Mouse (Mus musculus) hindbrain, embryonic 10.5 days (tissue): ENCODE measurements around the gene Camkmt. TPM values are rescaled to one million over a fixed set of nuclear protein-coding genes. Genes with fewer than 3 reads are reported as not detected.

Experiments
- DNase-seq: peaks from one replicate; pipeline ENCODE4 v3.0.0-alpha.2; 2017; ENCODE audit warnings: low spot score
- H3K27ac ChIP-seq: fragments of 300-500 bp; sonication (generic); 2 replicates; pipeline ENCODE4 v1.5.1; 2016; ENCODE audit warnings: mild to moderate bottlenecking, moderate library complexity
- H3K27me3 ChIP-seq: fragments of 300-500 bp; sonication (generic); 2 replicates; pipeline ENCODE4 v1.6.1; 2016; ENCODE audit warnings: mild to moderate bottlenecking; ENCODE audit not compliant: poor library complexity, insufficient read depth, severe bottlenecking
- H3K36me3 ChIP-seq: fragments of 300-500 bp; sonication (generic); 2 replicates; pipeline ENCODE4 v1.6.1; 2016; ENCODE audit warnings: mild to moderate bottlenecking, moderate library complexity
- H3K4me1 ChIP-seq: fragments of 300-500 bp; sonication (generic); replicated peaks from 2 replicates; pipeline ENCODE4 v1.6.1; 2016; ENCODE audit warnings: mild to moderate bottlenecking
- H3K4me3 ChIP-seq: fragments of 300-500 bp; sonication (generic); 2 replicates; pipeline ENCODE4 v1.5.1; 2016; ENCODE audit warnings: mild to moderate bottlenecking, moderate library complexity
- H3K9me3 ChIP-seq: fragments of 300-500 bp; sonication (generic); 2 replicates; pipeline ENCODE4 v1.6.1; 2016; ENCODE audit warnings: mild to moderate bottlenecking, moderate library complexity
- WGBS: fragments of 180-500 bp; shearing (Covaris S2); methylation state at CpG from one replicate; pipeline ENCODE4 v1.1.7; 2016; 5-methylcytosine and 5-hydroxymethylcytosine counted together
- polyA plus RNA-seq: library from polyadenylated mRNA; unstranded; fragments of >200 nt; fragmentation: Nextera tagmentation; extraction: Ambion mirVana; gene quantifications from 2 replicates; pipeline ENCODE4 v1.2.1, GENCODE M21; 2016

Camkmt gene
- polyA plus RNA-seq, 1 experiment from 2014 or later: 14.1 TPM

DNA sequence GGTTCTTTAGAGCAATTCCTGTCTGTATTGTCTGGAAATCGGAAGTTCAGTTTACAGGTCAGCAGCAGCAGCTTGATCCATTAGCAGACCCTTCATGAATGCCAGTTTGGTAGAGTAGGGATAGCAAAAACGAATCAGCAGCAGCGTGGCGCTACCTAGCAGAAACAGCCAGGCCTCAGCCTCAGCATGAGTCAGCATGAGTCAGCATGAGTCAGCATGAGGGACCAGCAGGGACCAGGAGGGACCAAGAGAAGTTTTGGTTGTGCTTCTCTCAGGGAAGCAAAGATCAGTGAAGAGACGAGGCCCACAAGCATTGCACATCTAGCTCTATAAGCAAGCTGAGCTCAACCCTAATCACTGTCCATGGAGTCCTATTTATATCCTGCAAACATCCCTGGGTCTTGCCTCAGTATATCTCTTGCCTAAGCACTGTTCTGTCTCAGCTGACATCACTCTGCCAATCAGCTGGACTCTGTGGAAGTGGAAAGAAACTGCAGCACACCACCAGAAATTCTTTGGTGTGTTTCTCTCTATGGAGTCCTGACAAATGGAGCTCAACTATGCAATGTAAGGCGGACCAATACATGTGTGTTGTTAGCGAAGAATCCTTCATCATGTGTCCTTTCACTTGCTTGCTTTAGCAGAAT lies 8.4 kb downstream of the Camkmt start:
- no peak overlapping the region for H3K4me3 ChIP-seq
- peaks cover 16% of the 10 kb centered on the region; the same call in 1 of the 2 replicates for H3K9me3 ChIP-seq
- H3K27ac ChIP-seq: no peak overlapping the region
- H3K27me3 ChIP-seq: peaks cover 7% of the 10 kb centered on the region; the same call in 1 of the 2 replicates
- peaks cover 9% of the 10 kb centered on the region for H3K4me1 ChIP-seq
- 91% methylated on average over 7 of the region's 7 CpGs for WGBS
- peaks cover 40% of the 10 kb centered on the region for H3K36me3 ChIP-seq
- no peak for DNase-seq

DNA sequence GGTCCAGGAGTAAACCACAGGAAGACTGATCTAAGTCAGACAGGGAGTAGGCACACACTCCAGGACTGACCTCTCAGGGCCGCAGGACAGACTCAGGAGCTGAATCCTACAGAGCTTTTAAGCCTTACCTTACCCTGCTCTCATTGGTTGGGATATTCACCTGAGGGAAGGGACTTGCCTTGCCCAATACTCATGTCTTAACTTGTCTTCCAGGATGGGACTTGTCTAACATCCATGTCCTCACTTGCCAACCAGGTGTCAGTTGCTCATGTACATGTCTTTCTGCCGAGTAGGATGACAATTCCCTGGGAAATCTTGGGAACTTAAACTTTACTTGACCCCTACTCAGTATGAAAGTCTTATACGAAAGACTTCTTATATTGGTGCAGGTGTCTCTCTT lies 9.9 kb downstream of the Camkmt start:
- no peak overlapping the region for H3K4me3 ChIP-seq
- no peak for DNase-seq
- peaks cover 9% of the 10 kb centered on the region for H3K4me1 ChIP-seq
- H3K27me3 ChIP-seq: peaks cover 7% of the 10 kb centered on the region; the same call in 1 of the 2 replicates
- H3K36me3 ChIP-seq: peaks cover 40% of the 10 kb centered on the region
- H3K9me3 ChIP-seq: peaks cover 16% of the 10 kb centered on the region; the same call in 1 of the 2 replicates
- 93% methylated on average over 3 of the region's 3 CpGs for WGBS
- H3K27ac ChIP-seq: no peak overlapping the region

DNA sequence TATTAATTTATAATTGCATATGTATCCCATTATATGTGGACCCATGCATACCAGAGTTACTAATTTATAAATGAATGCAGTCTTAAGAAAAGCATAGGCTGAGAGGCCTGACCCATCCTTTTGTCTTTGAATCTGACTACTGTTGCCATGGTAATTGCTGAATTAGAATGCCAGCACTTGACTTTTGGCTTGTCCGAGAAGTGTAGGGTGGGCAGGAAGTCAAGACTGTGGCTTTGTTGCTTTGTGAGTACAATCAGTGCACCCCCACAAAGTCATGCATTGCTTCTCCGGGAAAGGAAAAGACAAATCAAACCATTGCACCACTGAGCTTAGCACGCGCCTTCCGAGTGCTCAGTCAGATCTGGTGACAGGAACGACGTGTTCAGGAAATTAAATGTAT lies 11.4 kb downstream of the Camkmt start:
- peaks cover 9% of the 10 kb centered on the region for H3K4me1 ChIP-seq
- DNase-seq: peak; percentile 42
- peaks cover 7% of the 10 kb centered on the region; the same call in 1 of the 2 replicates for H3K27me3 ChIP-seq
- WGBS: 53% methylated on average over 7 of the region's 7 CpGs
- no peak overlapping the region for H3K4me3 ChIP-seq
- peaks cover 16% of the 10 kb centered on the region; the same call in 1 of the 2 replicates for H3K9me3 ChIP-seq
- peaks cover 37% of the 10 kb centered on the region for H3K36me3 ChIP-seq
- no peak overlapping the region for H3K27ac ChIP-seq

DNA sequence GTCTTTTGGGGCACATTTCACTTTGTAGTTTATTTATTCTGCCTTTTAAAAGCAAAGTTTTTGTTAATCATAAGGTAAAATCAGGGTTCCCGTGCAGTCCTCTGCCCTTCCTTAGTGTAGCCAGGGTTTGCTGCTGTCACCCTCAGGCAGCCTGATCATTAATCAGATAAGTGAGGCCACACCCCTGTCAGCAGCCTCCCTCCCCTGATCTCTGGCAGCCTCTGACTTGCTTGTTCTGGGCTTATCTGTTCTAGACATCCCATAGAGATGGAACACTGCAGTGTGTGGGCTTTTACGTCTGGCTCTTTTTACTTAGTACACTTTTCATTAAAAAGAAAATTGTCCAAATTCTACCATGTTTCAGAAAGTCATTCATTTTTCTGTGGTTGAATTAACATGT lies 13.0 kb downstream of the Camkmt start:
- H3K4me3 ChIP-seq: no peak overlapping the region
- peaks cover 11% of the 10 kb centered on the region; the same call in 1 of the 2 replicates for H3K9me3 ChIP-seq
- H3K27me3 ChIP-seq: peaks cover 7% of the 10 kb centered on the region; the same call in 1 of the 2 replicates
- no peak for DNase-seq
- H3K4me1 ChIP-seq: peaks cover 9% of the 10 kb centered on the region
- no peak overlapping the region for H3K27ac ChIP-seq
- WGBS: 62% methylated on average over 2 of the region's 2 CpGs
- peaks cover 22% of the 10 kb centered on the region for H3K36me3 ChIP-seq

DNA sequence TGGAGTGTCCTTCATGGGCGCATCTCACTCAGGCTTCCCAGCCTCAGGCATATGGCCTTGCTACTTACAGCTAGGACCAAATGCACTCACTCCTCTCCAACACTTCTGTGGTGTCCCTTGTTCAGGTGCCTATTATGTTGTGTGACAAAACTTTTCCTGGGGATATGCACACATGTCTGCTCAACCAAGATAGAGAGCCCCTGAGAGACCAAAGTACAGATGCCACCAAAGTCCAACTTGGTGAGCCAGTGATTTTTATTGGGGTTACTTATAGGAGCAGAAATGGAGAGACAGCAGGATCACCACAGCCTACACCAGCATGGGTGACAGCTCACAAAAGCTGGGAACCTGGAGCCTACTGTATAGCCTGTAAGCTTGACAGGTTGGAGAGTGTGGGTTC lies 20.3 kb downstream of the Camkmt start:
- Histone ChIP-seq H3K9me3 (no peaks in the 10 kb centered on the region), H3K4me3 (no peak overlapping the region), H3K36me3 (no peaks in the 10 kb centered on the region), H3K4me1 (no peaks in the 10 kb centered on the region), H3K27ac (no peak overlapping the region), H3K27me3 (no peaks in the 10 kb centered on the region)
- WGBS: 94% methylated on average over 1 of the region's 1 CpGs
- DNase-seq: no peak

DNA sequence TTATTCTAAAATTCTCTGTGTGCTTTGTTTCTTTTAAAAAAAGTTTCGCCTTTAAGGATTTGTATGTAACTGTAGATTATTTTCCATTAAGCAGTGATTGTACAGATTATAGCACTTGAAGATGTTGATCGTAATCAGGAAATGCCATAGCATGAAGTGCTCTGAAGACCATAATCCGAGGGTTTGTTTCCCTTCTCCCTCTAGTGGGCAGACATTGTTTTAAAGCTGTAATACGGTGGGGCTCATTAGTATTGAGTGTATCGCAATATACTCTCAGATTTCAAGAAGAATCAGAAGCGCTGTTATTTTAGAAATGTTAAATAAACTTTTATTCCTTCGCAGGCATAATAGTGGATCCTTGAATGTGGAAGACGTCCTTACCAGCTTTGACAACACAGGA lies 23.1 kb downstream of the Camkmt start:
- Histone ChIP-seq H3K36me3 (no peaks in the 10 kb centered on the region), H3K4me1 (0 out of 2 replicates have a peak, but pooled peaks cover 2% of the 10 kb centered on the region), H3K9me3 (no peaks in the 10 kb centered on the region), H3K27me3 (no peaks in the 10 kb centered on the region), H3K4me3 (no peak overlapping the region), H3K27ac (no peak overlapping the region)
- DNase-seq: no peak
- WGBS: 86% methylated on average over 8 of the region's 8 CpGs

DNA sequence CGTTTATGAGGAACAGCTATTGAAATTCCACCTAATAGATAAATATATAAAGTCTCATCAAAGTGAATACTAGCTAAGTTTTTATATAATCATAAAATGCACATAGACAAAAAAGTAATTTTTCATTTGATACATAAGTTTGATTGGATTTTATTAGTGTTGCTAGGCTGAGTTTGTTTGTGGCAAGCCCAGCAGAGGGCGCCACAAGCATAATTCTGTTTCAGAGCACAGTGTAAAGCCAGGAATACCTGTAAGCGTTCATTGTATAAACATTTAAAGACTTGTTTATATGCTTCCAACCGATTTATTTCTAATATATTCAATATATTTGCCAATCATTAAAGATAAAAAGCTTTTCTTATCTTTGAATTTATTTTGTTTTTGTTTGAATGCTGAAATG lies 26.3 kb downstream of the Camkmt start:
- H3K4me3 ChIP-seq: no peak overlapping the region
- WGBS: 35% methylated on average over 4 of the region's 4 CpGs
- peaks cover 5% of the 10 kb centered on the region; the same call in 1 of the 2 replicates for H3K4me1 ChIP-seq
- H3K36me3 ChIP-seq: no peaks in the 10 kb centered on the region
- H3K9me3 ChIP-seq: no peaks in the 10 kb centered on the region
- H3K27me3 ChIP-seq: no peaks in the 10 kb centered on the region
- peak; percentile 34 for DNase-seq
- H3K27ac ChIP-seq: no peak overlapping the region

DNA sequence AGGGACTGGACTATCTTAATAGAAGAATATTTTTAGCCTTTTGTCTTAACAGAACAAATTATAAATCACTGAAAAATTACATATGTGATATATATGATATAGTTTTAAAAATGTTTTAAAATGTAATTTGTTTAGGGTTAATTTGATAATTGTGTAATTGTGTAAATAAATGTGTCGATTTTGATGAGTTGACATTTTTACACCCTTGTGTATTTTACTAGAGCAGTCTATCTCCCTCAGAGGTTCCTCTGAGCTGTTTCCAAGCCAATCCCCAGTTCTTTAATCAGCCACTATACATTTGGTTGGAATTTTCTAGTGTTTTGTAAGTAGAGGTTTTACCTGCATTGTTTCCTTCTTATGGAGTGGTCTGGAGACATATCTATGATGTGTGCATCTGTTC lies 48.0 kb downstream of the Camkmt start:
- Histone ChIP-seq H3K4me3 (no peak overlapping the region), H3K36me3 (no peaks in the 10 kb centered on the region), H3K27me3 (no peaks in the 10 kb centered on the region), H3K27ac (no peak overlapping the region), H3K9me3 (no peaks in the 10 kb centered on the region), H3K4me1 (peaks cover 10% of the 10 kb centered on the region)
- DNase-seq: no peak
- 92% methylated on average over 1 of the region's 1 CpGs for WGBS

DNA sequence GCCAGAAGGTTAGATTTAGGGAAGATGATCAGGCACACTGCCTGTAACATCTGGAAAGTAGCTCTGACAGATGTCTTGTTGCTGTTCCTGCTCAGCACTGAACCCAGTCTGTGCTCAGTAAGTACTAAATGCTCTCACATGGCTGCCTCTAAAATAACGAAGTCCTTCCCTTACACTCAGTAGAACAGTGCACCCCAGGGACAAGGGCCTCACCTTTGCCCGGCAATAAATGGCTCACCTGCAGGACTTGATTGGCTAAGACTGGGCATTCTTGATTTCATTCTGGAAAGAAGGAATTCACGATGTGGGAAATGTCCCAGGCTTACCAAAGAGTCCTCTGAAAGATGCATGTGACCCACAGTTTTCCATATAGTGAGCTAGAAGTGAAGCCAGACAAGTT lies 51.3 kb downstream of the Camkmt start:
- Histone ChIP-seq H3K4me3 (no peak overlapping the region), H3K4me1 (peaks cover 10% of the 10 kb centered on the region), H3K27me3 (no peaks in the 10 kb centered on the region), H3K27ac (no peak overlapping the region), H3K36me3 (no peaks in the 10 kb centered on the region), H3K9me3 (no peaks in the 10 kb centered on the region)
- WGBS: 81% methylated on average over 3 of the region's 3 CpGs
- no peak for DNase-seq

DNA sequence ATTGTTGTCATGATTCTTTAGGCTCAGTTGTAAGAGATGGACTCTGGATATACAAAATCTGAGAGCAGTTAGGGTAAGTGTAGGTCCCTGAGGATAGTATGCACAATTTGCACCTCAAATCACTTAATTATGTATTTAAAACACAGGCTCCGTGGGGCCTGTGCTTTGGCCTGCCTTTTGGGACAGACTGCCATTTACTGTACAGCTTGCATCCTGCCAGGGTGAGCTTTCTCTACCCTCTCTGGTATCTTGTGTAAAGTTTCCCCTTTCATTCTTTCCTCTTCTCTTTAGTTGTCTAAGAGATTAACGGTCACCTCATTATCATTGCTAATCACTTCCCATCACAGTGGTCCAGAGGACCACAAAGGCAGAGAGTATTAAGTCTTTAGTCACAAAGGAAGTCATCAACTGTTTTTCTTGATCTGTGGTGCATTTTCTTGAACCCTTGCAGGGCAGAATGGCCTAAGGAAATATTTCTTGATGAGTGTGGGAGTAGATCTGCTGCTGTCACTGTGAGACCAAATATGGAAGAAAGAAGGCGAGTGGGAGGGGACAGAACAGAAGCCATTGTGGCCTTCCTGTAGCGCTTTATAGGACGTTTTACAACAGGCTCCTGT lies 52.3 kb downstream of the Camkmt start:
- 44% methylated on average over 5 of the region's 5 CpGs for WGBS
- Histone ChIP-seq H3K4me1 (peaks cover 10% of the 10 kb centered on the region), H3K27me3 (no peaks in the 10 kb centered on the region), H3K27ac (peak overlapping the region; percentile 4; the same call in 1 of the 2 replicates), H3K4me3 (no peak overlapping the region), H3K9me3 (no peaks in the 10 kb centered on the region), H3K36me3 (no peaks in the 10 kb centered on the region)
- no peak for DNase-seq

DNA sequence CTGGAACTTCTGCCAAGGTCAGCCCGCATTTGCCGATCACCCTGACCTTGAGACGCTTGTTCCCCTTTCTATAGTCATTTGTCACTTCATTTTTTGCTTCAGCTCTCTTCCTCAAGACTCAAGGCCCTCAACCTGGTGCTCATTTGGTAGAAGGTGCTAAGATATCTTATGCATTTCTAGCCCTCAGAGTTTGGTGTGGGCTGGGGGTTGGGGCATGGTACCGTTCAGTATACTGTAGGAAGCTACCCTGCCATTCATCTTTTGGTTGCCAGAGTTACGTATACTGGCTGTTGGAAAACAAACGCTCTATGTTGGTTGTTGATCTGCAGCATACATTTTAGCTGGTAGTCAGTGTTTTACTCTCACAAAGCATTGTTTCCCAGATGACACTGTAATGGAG lies 53.8 kb downstream of the Camkmt start:
- Histone ChIP-seq H3K27ac (no peak overlapping the region), H3K4me3 (no peak overlapping the region), H3K36me3 (no peaks in the 10 kb centered on the region), H3K9me3 (no peaks in the 10 kb centered on the region), H3K27me3 (no peaks in the 10 kb centered on the region), H3K4me1 (peaks cover 10% of the 10 kb centered on the region)
- no peak for DNase-seq
- 95% methylated on average over 6 of the region's 6 CpGs for WGBS

DNA sequence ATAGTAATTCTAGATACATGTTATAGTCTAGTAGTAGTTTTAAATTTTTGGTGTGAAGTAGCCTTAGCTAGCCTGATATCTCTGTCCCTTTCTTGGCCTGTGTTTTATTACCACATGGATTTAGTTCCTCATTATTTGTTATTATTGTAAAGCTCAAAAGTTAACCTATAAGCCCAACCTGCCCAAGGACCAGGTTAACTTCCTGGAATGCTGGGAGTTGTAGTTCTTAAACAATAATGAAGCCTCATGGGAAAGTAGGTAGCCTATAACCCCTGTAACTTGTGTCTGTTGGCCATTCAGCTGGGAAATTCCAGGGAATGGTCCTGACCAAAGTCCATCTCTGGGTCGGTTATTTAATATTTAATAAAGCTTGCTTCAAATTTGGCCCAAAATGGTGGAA lies 58.0 kb downstream of the Camkmt start:
- H3K27ac ChIP-seq: no peak overlapping the region
- no peaks in the 10 kb centered on the region for H3K9me3 ChIP-seq
- no peaks in the 10 kb centered on the region for H3K27me3 ChIP-seq
- H3K4me1 ChIP-seq: peaks cover 7% of the 10 kb centered on the region; the same call in 1 of the 2 replicates
- H3K4me3 ChIP-seq: no peak overlapping the region
- no peaks in the 10 kb centered on the region for H3K36me3 ChIP-seq
- WGBS: 85% methylated on average over 1 of the region's 1 CpGs
- DNase-seq: no peak

DNA sequence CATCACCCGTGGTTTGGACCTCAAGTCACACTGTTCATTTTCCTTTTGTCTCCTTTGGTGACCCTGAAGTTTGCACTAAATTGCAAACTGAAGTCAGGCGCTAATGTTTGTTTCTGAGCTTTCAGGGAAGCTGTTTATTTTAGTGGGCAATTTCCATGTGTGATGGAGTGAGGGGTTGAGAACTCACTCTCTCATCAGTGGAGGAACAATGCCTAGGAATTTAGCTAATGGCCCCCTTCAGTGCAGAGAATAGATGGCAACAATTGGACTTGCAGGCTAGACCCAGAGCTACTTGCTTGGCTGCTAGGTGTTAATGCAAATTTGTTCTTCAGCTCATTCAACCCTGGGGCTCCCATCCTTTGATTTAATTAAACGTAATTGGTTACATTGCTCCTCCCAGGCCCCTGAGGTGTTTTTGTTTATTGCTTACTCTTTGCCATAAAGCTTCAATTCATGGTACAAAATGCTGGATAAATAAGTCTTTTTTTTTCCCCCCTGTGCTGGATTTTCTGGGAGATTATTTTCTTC lies 58.9 kb downstream of the Camkmt start:
- Histone ChIP-seq H3K36me3 (no peaks in the 10 kb centered on the region), H3K9me3 (no peaks in the 10 kb centered on the region), H3K4me3 (no peak overlapping the region), H3K27ac (no peak overlapping the region), H3K4me1 (peaks cover 7% of the 10 kb centered on the region; the same call in 1 of the 2 replicates), H3K27me3 (no peaks in the 10 kb centered on the region)
- DNase-seq: no peak
- 28% methylated on average over 3 of the region's 3 CpGs for WGBS
